Mouse (Mus musculus): ENCODE data around the gene Pusl1. TPM values are rescaled to one million over a fixed set of nuclear protein-coding genes. Genes with fewer than 3 reads are reported as not detected.

The Pusl1 gene
- polyA plus RNA-seq (2015; fragmentation: Nextera tagmentation; extraction: Ambion mirVana) = 32.5 and 34.3 TPM in 2 replicates

GRCm38 (mm10) chr4:155891551-155892001, at the start of gene Pusl1, which contains the start of gene Acap3:
Gene Pusl1, minus strand, starts transcription at chr4:155891781.
Gene Acap3, plus strand, starts transcription at chr4:155891822.
- WGBS = under 1% methylated on average over 52 of the region's 52 CpGs
- H3K4me2 ChIP-seq (ENCODE audit: low read depth, low read length) = peak within 1 kb of the TSS; percentile 93
- peak within 1 kb of the TSS; percentile 97 for H3K27ac ChIP-seq (ENCODE audit: low read length)
- peaks cover 23% of the 10 kb centered on the region for H3K36me3 ChIP-seq (ENCODE audit: control insufficient read depth, insufficient read depth)
- peak within 1 kb of the TSS; percentile 81 for H3K4me3 ChIP-seq (ENCODE audit: low read length)
- no peaks in the 10 kb centered on the region for H3K27me3 ChIP-seq (ENCODE audit: control insufficient read depth, insufficient read depth, low read length)
- H3K9ac ChIP-seq (ENCODE audit: low read length) = peak within 1 kb of the TSS; percentile 89
- H3K4me1 ChIP-seq (ENCODE audit: control insufficient read depth, insufficient read depth, low read length) = peaks cover 39% of the 10 kb centered on the region
- H3K9me3 ChIP-seq (replicated peaks; ENCODE audit: control insufficient read depth, low read length) = no peaks in the 10 kb centered on the region
- peak; percentile 88 for ATAC-seq (replicated peaks; ENCODE audit: extremely low read depth, insufficient read depth, low FRiP score)

GRCm38 (mm10) chr4:155932031-155932430, 40.5 kb upstream of the Pusl1 start:
- Histone ChIP-seq H3K4me3 (ENCODE audit: low read length) (no peak overlapping the region), H3K27ac (ENCODE audit: low read length) (no peak overlapping the region), H3K9me3 (replicated peaks; ENCODE audit: control insufficient read depth, low read length) (no peaks in the 10 kb centered on the region), H3K36me3 (ENCODE audit: control insufficient read depth, insufficient read depth) (no peaks in the 10 kb centered on the region), H3K27me3 (ENCODE audit: control insufficient read depth, insufficient read depth, low read length) (0 out of 2 replicates have a peak, but pooled peaks cover 5% of the 10 kb centered on the region), H3K9ac (ENCODE audit: low read length) (no peak overlapping the region), H3K4me1 (ENCODE audit: control insufficient read depth, insufficient read depth, low read length) (no peaks in the 10 kb centered on the region), H3K4me2 (ENCODE audit: low read depth, low read length) (no peak overlapping the region)
- WGBS = 51% methylated on average over 1 of the region's 1 CpGs
- no peak for ATAC-seq (replicated peaks; ENCODE audit: extremely low read depth, insufficient read depth, low FRiP score)

- H3K4me2 ChIP-seq (ENCODE audit: low read depth, low read length) = no peak overlapping the region
- no peak for ATAC-seq (replicated peaks; ENCODE audit: extremely low read depth, insufficient read depth, low FRiP score)
- WGBS = 88% methylated on average over 4 of the region's 4 CpGs
- no peaks in the 10 kb centered on the region for H3K9me3 ChIP-seq (replicated peaks; ENCODE audit: control insufficient read depth, low read length)
- peaks cover 9% of the 10 kb centered on the region for H3K36me3 ChIP-seq (ENCODE audit: control insufficient read depth, insufficient read depth)
- no peaks in the 10 kb centered on the region for H3K27me3 ChIP-seq (ENCODE audit: control insufficient read depth, insufficient read depth, low read length)
- no peak overlapping the region for H3K9ac ChIP-seq (ENCODE audit: low read length)
- no peak overlapping the region for H3K27ac ChIP-seq (ENCODE audit: low read length)
- no peak overlapping the region for H3K4me3 ChIP-seq (ENCODE audit: low read length)
- no peaks in the 10 kb centered on the region for H3K4me1 ChIP-seq (ENCODE audit: control insufficient read depth, insufficient read depth, low read length)
Measured at GRCm38 (mm10) chr4:155908751-155909150, 17.2 kb upstream of the Pusl1 start.

- H3K4me3 ChIP-seq (ENCODE audit: low read length) = no peak overlapping the region
- no peak overlapping the region for H3K9ac ChIP-seq (ENCODE audit: low read length)
- H3K4me1 ChIP-seq (ENCODE audit: control insufficient read depth, insufficient read depth, low read length) = no peaks in the 10 kb centered on the region
- H3K4me2 ChIP-seq (ENCODE audit: low read depth, low read length) = no peak overlapping the region
- peaks cover 13% of the 10 kb centered on the region for H3K36me3 ChIP-seq (ENCODE audit: control insufficient read depth, insufficient read depth)
- H3K9me3 ChIP-seq (replicated peaks; ENCODE audit: control insufficient read depth, low read length) = no peaks in the 10 kb centered on the region
- no peaks in the 10 kb centered on the region for H3K27me3 ChIP-seq (ENCODE audit: control insufficient read depth, insufficient read depth, low read length)
- H3K27ac ChIP-seq (ENCODE audit: low read length) = no peak overlapping the region
- 71% methylated on average over 7 of the region's 7 CpGs for WGBS
- ATAC-seq (replicated peaks; ENCODE audit: extremely low read depth, insufficient read depth, low FRiP score) = no peak
Measured at GRCm38 (mm10) chr4:155908281-155908680, 16.7 kb upstream of the Pusl1 start.

GRCm38 (mm10) chr4:155907003-155907402, 15.4 kb upstream of the Pusl1 start:
- Histone ChIP-seq H3K9ac (ENCODE audit: low read length) (no peak overlapping the region), H3K27me3 (ENCODE audit: control insufficient read depth, insufficient read depth, low read length) (no peaks in the 10 kb centered on the region), H3K9me3 (replicated peaks; ENCODE audit: control insufficient read depth, low read length) (no peaks in the 10 kb centered on the region), H3K36me3 (ENCODE audit: control insufficient read depth, insufficient read depth) (peaks cover 19% of the 10 kb centered on the region), H3K27ac (ENCODE audit: low read length) (no peak overlapping the region), H3K4me3 (ENCODE audit: low read length) (no peak overlapping the region), H3K4me2 (ENCODE audit: low read depth, low read length) (no peak overlapping the region), H3K4me1 (ENCODE audit: control insufficient read depth, insufficient read depth, low read length) (no peaks in the 10 kb centered on the region)
- ATAC-seq (replicated peaks; ENCODE audit: extremely low read depth, insufficient read depth, low FRiP score) = no peak
- 67% methylated on average over 11 of the region's 11 CpGs for WGBS

GRCm38 (mm10) chr4:155906125-155906524, 14.5 kb upstream of the Pusl1 start:
- H3K36me3 ChIP-seq (ENCODE audit: control insufficient read depth, insufficient read depth) = peaks cover 21% of the 10 kb centered on the region
- no peak for ATAC-seq (replicated peaks; ENCODE audit: extremely low read depth, insufficient read depth, low FRiP score)
- no peak overlapping the region for H3K4me3 ChIP-seq (ENCODE audit: low read length)
- H3K27ac ChIP-seq (ENCODE audit: low read length) = no peak overlapping the region
- peaks cover 6% of the 10 kb centered on the region for H3K4me1 ChIP-seq (ENCODE audit: control insufficient read depth, insufficient read depth, low read length)
- no peaks in the 10 kb centered on the region for H3K27me3 ChIP-seq (ENCODE audit: control insufficient read depth, insufficient read depth, low read length)
- no peaks in the 10 kb centered on the region for H3K9me3 ChIP-seq (replicated peaks; ENCODE audit: control insufficient read depth, low read length)
- WGBS = 81% methylated on average over 9 of the region's 9 CpGs
- no peak overlapping the region for H3K4me2 ChIP-seq (ENCODE audit: low read depth, low read length)
- no peak overlapping the region for H3K9ac ChIP-seq (ENCODE audit: low read length)

- Histone ChIP-seq H3K36me3 (ENCODE audit: control insufficient read depth, insufficient read depth) (peaks cover 21% of the 10 kb centered on the region), H3K27ac (ENCODE audit: low read length) (no peak overlapping the region), H3K9me3 (replicated peaks; ENCODE audit: control insufficient read depth, low read length) (no peaks in the 10 kb centered on the region), H3K9ac (ENCODE audit: low read length) (no peak overlapping the region), H3K4me2 (ENCODE audit: low read depth, low read length) (no peak overlapping the region), H3K4me1 (ENCODE audit: control insufficient read depth, insufficient read depth, low read length) (peaks cover 11% of the 10 kb centered on the region), H3K4me3 (ENCODE audit: low read length) (no peak overlapping the region), H3K27me3 (ENCODE audit: control insufficient read depth, insufficient read depth, low read length) (no peaks in the 10 kb centered on the region)
- 84% methylated on average over 13 of the region's 13 CpGs for WGBS
- ATAC-seq (replicated peaks; ENCODE audit: extremely low read depth, insufficient read depth, low FRiP score) = no peak
Measured at GRCm38 (mm10) chr4:155905634-155906033, 14.1 kb upstream of the Pusl1 start.

- H3K4me3 ChIP-seq (ENCODE audit: low read length) = no peak overlapping the region
- WGBS = 88% methylated on average over 13 of the region's 13 CpGs
- no peak overlapping the region for H3K9ac ChIP-seq (ENCODE audit: low read length)
- no peak for ATAC-seq (replicated peaks; ENCODE audit: extremely low read depth, insufficient read depth, low FRiP score)
- no peak overlapping the region for H3K4me2 ChIP-seq (ENCODE audit: low read depth, low read length)
- H3K9me3 ChIP-seq (replicated peaks; ENCODE audit: control insufficient read depth, low read length) = no peaks in the 10 kb centered on the region
- no peaks in the 10 kb centered on the region for H3K27me3 ChIP-seq (ENCODE audit: control insufficient read depth, insufficient read depth, low read length)
- H3K4me1 ChIP-seq (ENCODE audit: control insufficient read depth, insufficient read depth, low read length) = peaks cover 11% of the 10 kb centered on the region
- H3K27ac ChIP-seq (ENCODE audit: low read length) = no peak overlapping the region
- H3K36me3 ChIP-seq (ENCODE audit: control insufficient read depth, insufficient read depth) = peaks cover 28% of the 10 kb centered on the region
Measured at GRCm38 (mm10) chr4:155904318-155905102, 12.9 kb upstream of the Pusl1 start.

- Histone ChIP-seq H3K4me2 (ENCODE audit: low read depth, low read length) (no peak overlapping the region), H3K9me3 (replicated peaks; ENCODE audit: control insufficient read depth, low read length) (no peaks in the 10 kb centered on the region), H3K9ac (ENCODE audit: low read length) (no peak overlapping the region), H3K4me3 (ENCODE audit: low read length) (no peak overlapping the region), H3K27ac (ENCODE audit: low read length) (no peak overlapping the region), H3K27me3 (ENCODE audit: control insufficient read depth, insufficient read depth, low read length) (no peaks in the 10 kb centered on the region), H3K36me3 (ENCODE audit: control insufficient read depth, insufficient read depth) (peaks cover 35% of the 10 kb centered on the region), H3K4me1 (ENCODE audit: control insufficient read depth, insufficient read depth, low read length) (peaks cover 11% of the 10 kb centered on the region)
- no peak for ATAC-seq (replicated peaks; ENCODE audit: extremely low read depth, insufficient read depth, low FRiP score)
- WGBS = 90% methylated on average over 13 of the region's 13 CpGs
Measured at GRCm38 (mm10) chr4:155903246-155903645, 11.7 kb upstream of the Pusl1 start.
